Mouse (Mus musculus): ENCODE results near the gene Homer1.

Gene Homer1

GRCm38 (mm10) chr13:93340555-93341278 is 41.3 kb downstream of the Homer1 start:
- no peak for DNase-seq (ENCODE audit: low spot score)

GRCm38 (mm10) chr13:93342641-93343040 is 43.2 kb downstream of the Homer1 start:
- DNase-seq (ENCODE audit: low spot score): no peak

GRCm38 (mm10) chr13:93344395-93344794 is 45.0 kb downstream of the Homer1 start:
- DNase-seq (ENCODE audit: low spot score): no peak

- no peak for DNase-seq (ENCODE audit: low spot score)
These were observed 46.4 kb downstream of the Homer1 start for GRCm38 (mm10) chr13:93345854-93346253.

- no peak for DNase-seq (ENCODE audit: low spot score)
These were observed 52.6 kb downstream of the Homer1 start for GRCm38 (mm10) chr13:93352030-93352429.

- DNase-seq (ENCODE audit: low spot score): no peak
These were observed 55.2 kb downstream of the Homer1 start for GRCm38 (mm10) chr13:93354420-93355278.

GRCm38 (mm10) chr13:93355279-93355587 is 55.8 kb downstream of the Homer1 start:
- DNase-seq (ENCODE audit: low spot score): no peak

GRCm38 (mm10) chr13:93358522-93358921 is 59.1 kb downstream of the Homer1 start:
- DNase-seq (ENCODE audit: low spot score): no peak

GRCm38 (mm10) chr13:93367555-93367954 is 68.1 kb downstream of the Homer1 start:
- DNase-seq (ENCODE audit: low spot score): no peak

GRCm38 (mm10) chr13:93368812-93369584 is 69.6 kb downstream of the Homer1 start:
- DNase-seq (ENCODE audit: low spot score): no peak

GRCm38 (mm10) chr13:93374457-93374856 is 75.0 kb downstream of the Homer1 start:
- DNase-seq (ENCODE audit: low spot score): no peak

- DNase-seq (ENCODE audit: low spot score): no peak
These were observed 79.1 kb downstream of the Homer1 start for GRCm38 (mm10) chr13:93378493-93378892.

GRCm38 (mm10) chr13:93380399-93381063 is 81.1 kb downstream of the Homer1 start:
- DNase-seq (ENCODE audit: low spot score): no peak

- no peak for DNase-seq (ENCODE audit: low spot score)
These were observed 81.9 kb downstream of the Homer1 start for GRCm38 (mm10) chr13:93381301-93381700.

GRCm38 (mm10) chr13:93383092-93383491 is 83.7 kb downstream of the Homer1 start:
- no peak for DNase-seq (ENCODE audit: low spot score)

- DNase-seq (ENCODE audit: low spot score): no peak
These were observed 84.2 kb downstream of the Homer1 start for GRCm38 (mm10) chr13:93383620-93384019.

- no peak for DNase-seq (ENCODE audit: low spot score)
These were observed 85.0 kb downstream of the Homer1 start for GRCm38 (mm10) chr13:93384481-93384880.

- DNase-seq (ENCODE audit: low spot score): no peak
These were observed 85.7 kb downstream of the Homer1 start for GRCm38 (mm10) chr13:93385147-93385546.

- no peak for DNase-seq (ENCODE audit: low spot score)
These were observed 88.0 kb downstream of the Homer1 start for GRCm38 (mm10) chr13:93387440-93387839.

- DNase-seq (ENCODE audit: low spot score): no peak
These were observed 89.3 kb downstream of the Homer1 start for GRCm38 (mm10) chr13:93388594-93389241.

GRCm38 (mm10) chr13:93389242-93389625 is 89.8 kb downstream of the Homer1 start:
- no peak for DNase-seq (ENCODE audit: low spot score)

Data from layer of hippocampus, adult 9-10 months (tissue).